Mouse (Mus musculus): ENCODE data around the gene Sema3g. TPM values are rescaled to one million over a fixed set of nuclear protein-coding genes. Genes with fewer than 3 reads are reported as not detected.

Sema3g gene
- polyA plus RNA-seq, 1 experiment from 2014 or later: 6.5 TPM

- Histone ChIP-seq H3K4me2 (ENCODE audit: low read length) (peak overlapping the region; percentile 49), H3K9me3 (replicated peaks; ENCODE audit: low read length) (no peaks in the 10 kb centered on the region), H3K36me3 (ENCODE audit: insufficient read depth, low read length) (no peaks in the 10 kb centered on the region), H3K27ac (peak overlapping the region; percentile 38; the same call in 1 of the 2 replicates), H3K4me1 (replicated peaks; ENCODE audit: insufficient read depth, low read length) (peaks cover 10% of the 10 kb centered on the region; the same call in 1 of the 2 replicates), H3K9ac (ENCODE audit: low read depth, low read length) (peak overlapping the region; percentile 45; the same call in 1 of the 2 replicates), H3K4me3 (replicated peaks; ENCODE audit: low read depth, low read length) (peak overlapping the region; percentile 10), H3K27me3 (ENCODE audit: insufficient read depth, low read length) (no peaks in the 10 kb centered on the region)
- ATAC-seq (replicated peaks; ENCODE audit: low FRiP score, low read depth) (peak; percentile 86), DNase-seq (ENCODE audit: low spot score) (peak; percentile 93)
- 13% methylated on average over 27 of the region's 28 CpGs for WGBS
- no peak for TF ChIP-seq CTCF (IDR thresholded peaks at IDR 0.05; ENCODE audit: low read depth)
These were observed 51.9 kb downstream of the Sema3g start for GRCm38 (mm10) chr14:31269456-31270100.

- ATAC-seq (replicated peaks; ENCODE audit: low FRiP score, low read depth) (no peak), DNase-seq (ENCODE audit: low spot score) (no peak)
- no peaks in the 10 kb centered on the region for H3K9me3 ChIP-seq (replicated peaks; ENCODE audit: low read length)
- 93% methylated on average over 6 of the region's 6 CpGs for WGBS
- no peak for TF ChIP-seq CTCF (IDR thresholded peaks at IDR 0.05; ENCODE audit: low read depth)
- no peaks in the 10 kb centered on the region for H3K27me3 ChIP-seq (ENCODE audit: insufficient read depth, low read length)
- no peak overlapping the region for H3K27ac ChIP-seq
- no peak overlapping the region for H3K4me3 ChIP-seq (replicated peaks; ENCODE audit: low read depth, low read length)
- no peak overlapping the region for H3K4me2 ChIP-seq (ENCODE audit: low read length)
- no peaks in the 10 kb centered on the region for H3K36me3 ChIP-seq (ENCODE audit: insufficient read depth, low read length)
- H3K4me1 ChIP-seq (replicated peaks; ENCODE audit: insufficient read depth, low read length): peaks cover 10% of the 10 kb centered on the region; the same call in 1 of the 2 replicates
- H3K9ac ChIP-seq (ENCODE audit: low read depth, low read length): no peak overlapping the region
These were observed 53.5 kb downstream of the Sema3g start for GRCm38 (mm10) chr14:31271121-31271520.

GRCm38 (mm10) chr14:31272164-31272563 is 54.5 kb downstream of the Sema3g start:
- peak; percentile 93 for TF ChIP-seq CTCF (IDR thresholded peaks at IDR 0.05; ENCODE audit: low read depth)

More at GRCm38 (mm10) chr14:31272164-31272563, 54.5 kb downstream of the Sema3g start:
- Histone ChIP-seq H3K4me3 (replicated peaks; ENCODE audit: low read depth, low read length) (no peak overlapping the region), H3K27ac (no peak overlapping the region), H3K4me1 (replicated peaks; ENCODE audit: insufficient read depth, low read length) (peaks cover 10% of the 10 kb centered on the region; the same call in 1 of the 2 replicates), H3K4me2 (ENCODE audit: low read length) (no peak overlapping the region), H3K9me3 (replicated peaks; ENCODE audit: low read length) (no peaks in the 10 kb centered on the region), H3K27me3 (ENCODE audit: insufficient read depth, low read length) (no peaks in the 10 kb centered on the region), H3K9ac (ENCODE audit: low read depth, low read length) (no peak overlapping the region), H3K36me3 (ENCODE audit: insufficient read depth, low read length) (no peaks in the 10 kb centered on the region)
- WGBS: 23% methylated on average over 7 of the region's 7 CpGs
- ATAC-seq (replicated peaks; ENCODE audit: low FRiP score, low read depth): 0 out of 2 replicates have a peak, but pooled peaks have one; percentile 12
- DNase-seq (ENCODE audit: low spot score): peak; percentile 85

Other genes with a start within 250 kb of the Sema3g start
- gene Glt8d1, start 216.5 kb upstream of the Sema3g start, polyA plus RNA-seq (2015; fragmentation: Nextera tagmentation; extraction: Ambion mirVana): 63.2 and 64.3 TPM in 2 replicates
- gene Spcs1, start 216.2 kb upstream of the Sema3g start, polyA plus RNA-seq (2015; fragmentation: Nextera tagmentation; extraction: Ambion mirVana): 541 and 596 TPM in 2 replicates
- 67.3 and 75.8 TPM in 2 replicates for gene Pbrm1, start 198.7 kb upstream of the Sema3g start, polyA plus RNA-seq (2015; fragmentation: Nextera tagmentation; extraction: Ambion mirVana)
- 96.3 and 99.5 TPM in 2 replicates for gene Gnl3, start 198.7 kb upstream of the Sema3g start, polyA plus RNA-seq (2015; fragmentation: Nextera tagmentation; extraction: Ambion mirVana)
- gene Smim4, start 88.9 kb upstream of the Sema3g start, polyA plus RNA-seq (2015; fragmentation: Nextera tagmentation; extraction: Ambion mirVana): 210 and 212 TPM in 2 replicates
- gene Nt5dc2, start 86.8 kb upstream of the Sema3g start, polyA plus RNA-seq (2015; fragmentation: Nextera tagmentation; extraction: Ambion mirVana): 201 and 204 TPM in 2 replicates
- 26.4 and 27.8 TPM in 2 replicates for gene Stab1, start 49.2 kb upstream of the Sema3g start, polyA plus RNA-seq (2015; fragmentation: Nextera tagmentation; extraction: Ambion mirVana)
- 0.79 and 0.95 TPM in 2 replicates for gene Tnnc1, start 9.5 kb upstream of the Sema3g start, polyA plus RNA-seq (2015; fragmentation: Nextera tagmentation; extraction: Ambion mirVana)
- gene Nisch, start 914 bp upstream of the Sema3g start, polyA plus RNA-seq (2015; fragmentation: Nextera tagmentation; extraction: Ambion mirVana): 197 and 214 TPM in 2 replicates
- gene Phf7, start 33.5 kb downstream of the Sema3g start, polyA plus RNA-seq (2015; fragmentation: Nextera tagmentation; extraction: Ambion mirVana): 16.8 and 18.1 TPM in 2 replicates
- gene Bap1, start 33.6 kb downstream of the Sema3g start, polyA plus RNA-seq (2015; fragmentation: Nextera tagmentation; extraction: Ambion mirVana): 57.8 and 63.4 TPM in 2 replicates
- gene Dnah1, start 106.0 kb downstream of the Sema3g start, polyA plus RNA-seq (2015; fragmentation: Nextera tagmentation; extraction: Ambion mirVana): 4.3 and 4.4 TPM in 2 replicates
- gene Capn7, start 118.8 kb downstream of the Sema3g start, polyA plus RNA-seq (2015; fragmentation: Nextera tagmentation; extraction: Ambion mirVana): 38.8 and 40.3 TPM in 2 replicates
- 45.2 and 46.8 TPM in 2 replicates for gene Sh3bp5, start 218.2 kb downstream of the Sema3g start, polyA plus RNA-seq (2015; fragmentation: Nextera tagmentation; extraction: Ambion mirVana)

Data from kidney, postnatal 0 days (tissue).